Mouse (Mus musculus): ENCODE data around the gene Mterf4.
"Not testable (repeated sequence)": the region's sequence is repeated elsewhere in the genome, so short reads cannot be mapped to it uniquely, and the experiment has no call there.

The Mterf4 gene

DNA sequence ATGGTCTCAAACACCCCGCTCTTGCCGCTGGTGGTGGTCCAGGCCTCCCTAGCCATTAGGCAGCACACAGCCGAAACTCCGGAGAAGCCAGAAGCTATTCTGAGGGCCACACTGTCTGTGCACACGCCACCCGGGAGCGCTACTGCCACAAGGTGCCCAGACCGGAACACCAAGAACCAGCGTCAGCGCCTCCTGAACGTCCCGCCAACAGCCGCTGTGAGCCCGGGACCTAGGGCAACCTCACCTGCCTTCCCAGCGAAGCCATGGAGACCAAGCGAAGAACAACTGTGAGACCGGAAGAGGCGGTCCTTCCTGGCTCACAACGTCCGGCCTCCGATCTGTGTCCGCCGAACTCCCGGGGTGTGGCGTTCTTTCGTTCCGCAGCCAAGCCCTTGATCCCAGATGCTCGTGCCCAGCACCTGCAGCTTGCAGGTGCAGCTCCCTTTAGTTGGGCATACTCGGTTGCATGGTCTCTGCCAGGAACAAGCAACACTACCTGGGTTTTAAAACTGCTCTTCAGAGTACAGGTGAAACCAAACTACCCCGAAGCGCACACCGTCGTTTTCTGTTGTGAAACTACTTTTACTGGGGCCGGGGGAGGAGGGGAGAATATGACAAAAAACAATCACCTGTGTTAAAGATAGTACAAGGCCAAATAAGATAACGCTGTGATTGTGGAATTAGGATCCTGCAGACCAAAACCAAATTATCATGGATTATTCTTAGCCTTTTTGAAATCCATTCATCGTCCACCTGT, at the start of gene Mterf4:
Gene Mterf4 (minus strand): TSS at position 335 of the 757 bp plus-strand sequence.
- DNase-seq (ENCODE audit: low read depth): peak; percentile 85

DNA sequence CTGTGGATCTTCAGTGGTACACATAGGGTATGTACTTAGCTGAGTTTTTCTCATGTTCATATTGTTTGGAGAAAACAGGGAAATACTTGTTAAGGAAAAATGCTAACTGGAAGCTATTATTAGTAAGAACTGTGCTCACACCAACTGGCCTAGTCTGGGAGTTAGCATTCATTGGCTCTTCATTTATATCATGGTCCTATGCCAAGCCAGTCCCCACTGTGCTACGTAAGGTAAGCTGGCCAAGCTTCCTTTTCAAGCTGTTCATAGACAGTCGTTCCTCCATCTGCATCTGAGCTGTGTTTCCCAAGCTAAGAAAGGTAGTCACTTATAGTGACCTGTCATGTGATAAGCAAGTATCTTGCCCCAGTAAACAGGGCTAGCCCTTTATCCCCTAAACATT, 47.0 kb upstream of the Mterf4 start:
- no peak for DNase-seq (ENCODE audit: low read depth)

DNA sequence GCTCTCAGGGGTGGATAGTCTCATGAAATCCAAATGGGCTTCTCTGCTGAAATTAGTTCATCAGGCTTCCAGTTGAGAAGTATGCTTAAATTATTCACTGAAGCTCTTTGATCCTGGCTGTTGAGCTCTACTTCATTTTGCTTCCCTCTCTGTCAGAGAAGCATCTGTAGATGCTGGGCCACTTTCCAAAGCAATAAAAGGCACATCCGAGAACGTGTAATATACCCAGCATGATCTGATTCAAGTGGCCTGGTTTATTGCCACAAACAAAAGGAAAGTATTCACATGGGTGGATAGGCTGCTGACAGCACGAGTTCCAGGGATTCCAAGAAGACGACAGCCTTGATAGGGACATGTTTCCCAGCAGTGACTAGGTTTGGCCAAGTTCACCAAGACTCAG, 44.0 kb upstream of the Mterf4 start:
- no peak for DNase-seq (ENCODE audit: low read depth)

DNA sequence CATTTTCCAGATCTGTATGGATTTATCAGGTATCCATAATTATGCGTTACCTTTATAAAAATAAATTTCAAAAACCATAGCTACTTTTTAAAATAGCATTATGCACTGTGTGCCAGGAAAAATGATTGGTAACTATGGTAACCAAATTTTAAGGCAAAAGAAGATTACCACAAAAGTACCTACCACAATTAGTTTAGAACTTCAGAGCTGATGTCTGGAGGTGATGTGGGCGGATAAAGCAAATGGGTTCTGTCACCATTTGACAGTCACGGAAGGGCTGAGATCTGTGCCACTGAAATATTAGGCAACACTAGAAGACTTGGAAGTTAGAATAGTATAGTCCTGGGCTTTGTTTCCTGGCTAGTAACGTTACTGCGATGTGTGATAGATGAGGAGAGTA, 41.5 kb upstream of the Mterf4 start:
- no peak for DNase-seq (ENCODE audit: low read depth)

DNA sequence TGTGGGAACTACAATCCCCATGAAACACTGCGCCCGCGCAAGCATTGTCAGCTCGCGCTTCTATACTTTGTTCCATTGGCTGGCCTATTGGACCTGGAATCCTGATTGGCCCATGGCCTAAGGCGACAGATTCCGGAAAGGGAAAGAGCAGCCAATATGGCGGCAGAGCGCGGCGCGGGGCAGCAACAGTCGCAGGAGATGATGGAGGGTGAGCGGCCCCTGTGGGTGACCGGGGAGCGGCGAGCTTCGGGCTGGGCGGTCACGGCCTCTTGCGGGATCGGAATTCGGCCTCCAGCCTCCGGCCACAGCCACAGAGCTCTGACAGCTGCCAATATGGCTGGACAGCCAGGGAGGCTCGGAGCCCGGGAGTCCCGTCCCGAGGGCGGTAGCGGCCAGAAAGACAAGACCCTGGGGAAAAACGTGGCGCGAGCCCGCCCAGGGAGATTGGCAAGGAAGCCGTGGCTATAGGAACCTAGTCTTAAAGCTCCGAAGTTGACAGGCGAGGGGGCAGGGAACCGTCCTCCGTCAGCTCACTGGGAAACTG, 37.9 kb upstream of the Mterf4 start:
- peak; percentile 95 for DNase-seq (ENCODE audit: low read depth)

DNA sequence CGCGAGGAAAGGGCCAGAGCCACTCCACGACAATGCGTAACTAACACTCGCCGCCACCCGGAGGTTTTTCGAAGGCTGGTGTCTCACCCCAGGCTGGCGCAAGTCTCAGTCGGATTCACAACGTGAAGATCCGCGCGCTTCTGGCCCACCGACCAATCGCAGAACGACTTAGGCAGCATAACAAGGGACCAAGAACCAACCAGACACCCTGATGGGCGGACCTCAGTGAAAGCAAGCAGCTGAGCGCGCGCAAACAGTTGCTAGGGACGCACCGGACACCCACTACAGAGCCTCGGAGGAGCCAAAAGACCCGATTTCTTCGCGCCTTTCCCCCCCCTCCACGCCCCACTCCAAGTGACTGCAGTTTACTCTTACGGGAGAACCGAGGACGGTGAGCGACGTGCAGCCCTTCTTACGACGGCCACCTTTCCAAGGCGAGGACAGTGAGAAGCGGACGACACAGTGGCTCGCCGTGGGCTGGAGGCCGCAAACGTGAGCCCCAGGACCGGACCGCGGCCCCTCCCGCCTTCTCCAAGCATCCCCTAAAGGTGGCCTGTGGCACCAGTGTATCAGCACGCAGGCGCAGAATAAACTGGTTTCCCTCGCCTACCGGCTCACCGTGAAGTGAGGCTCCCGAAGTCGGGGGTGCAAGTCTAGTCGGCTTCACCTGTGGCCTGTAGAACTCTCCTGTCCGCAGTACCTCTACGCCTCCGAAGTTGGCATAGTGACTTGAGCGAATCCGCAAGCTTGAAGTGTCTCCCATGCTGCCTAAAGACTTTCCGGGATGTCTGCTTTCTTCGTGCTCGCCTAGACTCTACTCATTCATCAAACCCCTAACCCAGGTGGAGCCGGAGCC, 37.2 kb upstream of the Mterf4 start, which contains the start of the genes Ppp1r7 and Pask:
Gene Ppp1r7 (plus strand): TSS at position 207 of the 856 bp plus-strand sequence.
Gene Pask (minus strand): TSS at position 835 of the 856 bp plus-strand sequence.
- peak; percentile 95 for DNase-seq (ENCODE audit: low read depth)

DNA sequence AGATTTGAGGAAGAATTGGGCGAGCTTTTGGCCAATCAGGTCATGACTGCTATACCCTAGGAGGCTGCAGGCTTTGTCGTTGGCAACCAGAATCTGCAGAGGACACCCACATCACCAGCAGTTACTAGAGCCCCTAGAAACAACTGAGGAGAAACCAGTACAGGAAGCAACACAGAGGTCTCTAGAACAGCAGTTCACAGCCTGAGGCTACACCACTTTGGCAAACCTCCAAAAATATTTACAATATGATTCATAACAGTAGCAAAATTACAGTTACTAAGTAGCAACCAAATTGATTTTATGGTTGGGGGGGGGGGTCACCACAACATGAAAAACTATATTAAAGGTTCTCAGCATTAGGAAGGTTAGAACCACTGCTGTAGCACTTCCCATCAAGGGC, 28.9 kb upstream of the Mterf4 start:
- no peak for DNase-seq (ENCODE audit: low read depth)

GRCm38 (mm10) chr1:93326446-93326845, 20.7 kb upstream of the Mterf4 start:
- DNase-seq (ENCODE audit: low read depth): no peak

DNA sequence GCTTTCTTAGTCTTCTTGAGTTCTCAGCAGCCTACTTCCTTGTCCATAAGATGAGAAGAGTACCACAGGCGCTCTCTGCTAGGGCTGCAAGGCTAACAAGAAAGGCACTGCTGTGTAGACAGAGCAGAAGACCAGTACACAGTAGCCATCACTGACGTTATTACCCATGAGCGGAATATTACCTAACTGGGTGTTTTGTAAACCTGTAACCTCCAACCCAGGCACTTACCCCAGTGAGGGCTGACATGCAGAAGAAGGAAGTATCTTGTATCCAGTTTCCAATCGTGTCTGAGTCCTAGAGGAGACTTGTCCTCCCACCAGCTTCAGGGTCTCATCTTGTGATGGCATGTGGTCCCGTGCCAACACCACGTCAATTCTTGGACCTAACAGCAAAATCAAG, 18.3 kb upstream of the Mterf4 start:
- no peak for DNase-seq (ENCODE audit: low read depth)

DNA sequence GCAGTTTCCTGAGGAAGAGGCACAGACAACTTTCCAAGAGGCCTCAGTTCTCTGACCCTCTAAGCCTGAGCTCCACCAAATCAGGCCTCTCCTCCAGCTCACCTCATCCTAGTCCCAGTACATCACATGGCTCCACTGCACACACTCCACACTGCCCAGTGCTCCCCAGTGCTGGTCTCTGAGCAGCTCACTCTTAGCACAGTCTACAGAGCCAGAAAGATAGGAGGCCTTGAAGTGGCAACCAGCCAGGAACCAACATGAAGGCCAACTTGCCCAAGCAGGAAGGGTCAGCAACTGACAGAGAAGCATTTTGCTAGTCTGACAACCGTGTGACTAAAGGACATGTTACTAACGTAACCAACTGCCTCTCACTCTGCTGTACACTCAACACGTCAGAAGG, 5.1 kb downstream of the Mterf4 start:
- no peak for DNase-seq (ENCODE audit: low read depth)

- no peak for DNase-seq (ENCODE audit: low read depth)
These were observed 5.9 kb downstream of the Mterf4 start for GRCm38 (mm10) chr1:93299791-93300190.

- DNase-seq (ENCODE audit: low read depth): not testable (repeated sequence)
These were observed 11.2 kb downstream of the Mterf4 start for GRCm38 (mm10) chr1:93294491-93294890.

- no peak for DNase-seq (ENCODE audit: low read depth)
These were observed 13.7 kb downstream of the Mterf4 start for GRCm38 (mm10) chr1:93292006-93292405.

DNA sequence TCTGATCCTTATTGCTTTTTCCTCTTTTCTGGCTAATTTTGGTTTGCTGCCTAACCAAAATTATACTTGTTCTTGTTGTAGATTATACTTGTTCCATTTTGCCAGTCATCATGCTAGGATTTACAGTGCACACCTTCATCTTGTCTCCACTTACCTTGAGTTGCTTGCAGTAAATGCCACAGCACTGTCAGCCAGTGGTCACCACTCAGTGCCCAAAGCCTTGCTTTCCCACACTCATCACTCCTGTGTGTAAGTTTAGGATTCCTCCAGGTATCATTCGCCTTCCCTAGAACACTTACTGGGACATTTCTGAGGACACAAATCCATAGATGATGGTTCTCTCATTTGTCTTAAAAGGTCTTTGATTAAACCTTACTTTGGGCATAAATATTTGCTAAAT, 14.1 kb downstream of the Mterf4 start:
- no peak for DNase-seq (ENCODE audit: low read depth)

DNA sequence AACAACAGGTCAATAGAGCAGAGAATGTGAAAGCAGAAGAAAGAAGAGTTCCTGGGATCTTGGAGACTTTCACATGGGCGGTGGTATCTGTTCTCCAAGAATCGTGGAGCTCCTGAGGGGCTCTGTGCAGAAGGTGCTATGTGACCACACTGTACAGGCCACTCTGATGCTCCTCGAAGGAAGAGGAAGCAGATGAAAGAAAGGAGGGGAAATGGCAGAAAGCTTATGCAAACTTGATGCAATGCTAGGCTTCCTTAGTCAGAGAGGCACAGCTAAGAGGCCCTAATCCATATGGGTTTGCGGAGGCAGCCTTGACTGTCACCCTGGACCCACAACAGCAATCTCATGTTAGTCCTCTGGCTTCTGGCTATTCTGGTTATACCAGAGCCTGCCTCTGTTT, 14.8 kb downstream of the Mterf4 start:
- no peak for DNase-seq (ENCODE audit: low read depth)

GRCm38 (mm10) chr1:93289678-93290214, 16.0 kb downstream of the Mterf4 start:
- peak; percentile 9 for DNase-seq (ENCODE audit: low read depth)

DNA sequence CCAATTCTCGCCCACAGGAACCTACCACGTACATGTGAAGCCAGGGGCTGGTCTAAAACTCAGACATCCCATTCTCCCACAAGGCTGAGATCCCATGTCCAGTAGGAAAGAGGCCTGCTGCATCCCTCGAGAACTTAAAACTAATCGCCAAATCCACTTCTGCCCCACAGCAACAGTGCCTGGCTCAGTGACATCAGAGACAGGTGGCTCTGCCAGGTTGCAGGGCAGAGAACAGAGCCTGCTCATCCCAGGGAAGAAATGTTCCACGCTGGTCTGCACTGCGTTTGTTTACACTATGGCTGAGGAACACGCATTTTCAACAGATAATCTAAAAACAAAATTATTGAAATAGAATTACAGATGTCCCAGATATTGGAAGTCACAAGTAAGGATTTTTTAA, 28.7 kb downstream of the Mterf4 start:
- DNase-seq (ENCODE audit: low read depth): no peak

GRCm38 (mm10) chr1:93275561-93275960, 30.2 kb downstream of the Mterf4 start:
- no peak for DNase-seq (ENCODE audit: low read depth)

- DNase-seq (ENCODE audit: low read depth): peak; percentile 9
These were observed 33.3 kb downstream of the Mterf4 start for GRCm38 (mm10) chr1:93272409-93272821.

GRCm38 (mm10) chr1:93271751-93272150, 34.0 kb downstream of the Mterf4 start:
- DNase-seq (ENCODE audit: low read depth): no peak

GRCm38 (mm10) chr1:93270516-93271240, 35.0 kb downstream of the Mterf4 start:
- no peak for DNase-seq (ENCODE audit: low read depth)

- no peak for DNase-seq (ENCODE audit: low read depth)
These were observed 37.5 kb downstream of the Mterf4 start for GRCm38 (mm10) chr1:93268246-93268645.
